Mouse (Mus musculus) ES-Bruce4 (cell line): ENCODE measurements at regions not wholly inside any gene's neighbourhood (a gene's known extent, or its start where the extent isn't known, plus 50 kb on each side); places are given as distances from the start of the nearest gene placed in this dataset.

Experiments used
- H3K27ac ChIP-seq: 2 replicates; pipeline ENCODE4 v1.5.1; 2012; ENCODE audit warnings: low read length, inconsistent platforms; ENCODE audit not compliant: insufficient read depth
- H3K27me3 ChIP-seq: 2 replicates; pipeline ENCODE4 v1.6.1; 2012; ENCODE audit warnings: mild to moderate bottlenecking, low read length, inconsistent platforms; ENCODE audit not compliant: control insufficient read depth, poor library complexity, insufficient read depth, severe bottlenecking
- H3K36me3 ChIP-seq: 2 replicates; pipeline ENCODE4 v1.6.1; 2012; ENCODE audit warnings: inconsistent platforms, mild to moderate bottlenecking, low read length, moderate library complexity; ENCODE audit not compliant: control insufficient read depth, poor library complexity, insufficient read depth, severe bottlenecking
- H3K4me1 ChIP-seq: one replicate; pipeline ENCODE4 v1.8.1; 2011; ENCODE audit warnings: low read length; ENCODE audit not compliant: control insufficient read depth, insufficient read depth
- H3K4me3 ChIP-seq: 2 replicates; pipeline ENCODE4 v1.5.1; 2011; ENCODE audit warnings: low read depth, mild to moderate bottlenecking, low read length
- H3K9ac ChIP-seq: 2 replicates; pipeline ENCODE4 v1.6.1; 2012; ENCODE audit warnings: low read depth, mild to moderate bottlenecking, inconsistent platforms; ENCODE audit not compliant: poor library complexity, severe bottlenecking
- H3K9me3 ChIP-seq: replicated peaks from 2 replicates; pipeline ENCODE4 v1.6.1; 2012; ENCODE audit warnings: mild to moderate bottlenecking, low read length, inconsistent platforms; ENCODE audit not compliant: control insufficient read depth, poor library complexity, insufficient read depth, severe bottlenecking
- CTCF ChIP-seq: IDR thresholded peaks from one replicate; pipeline ENCODE4 v1.8.1; 2011; ENCODE audit warnings: low read depth, low read length
- EP300 ChIP-seq: IDR thresholded peaks from 2 replicates; pipeline ENCODE4 v1.6.1; 2011; ENCODE audit warnings: low read depth, low read length; ENCODE audit not compliant: insufficient read depth
- POLR2A ChIP-seq: IDR thresholded peaks from one replicate; pipeline ENCODE4 v1.8.1; 2011; ENCODE audit warnings: low read length; ENCODE audit not compliant: insufficient read depth

- Histone ChIP-seq H3K36me3 (no peaks in the 10 kb centered on the region), H3K4me3 (no peak overlapping the region), H3K27me3 (no peaks in the 10 kb centered on the region), H3K9ac (no peak overlapping the region), H3K4me1 (peaks cover 3% of the 10 kb centered on the region), H3K27ac (no peak overlapping the region), H3K9me3 (no peaks in the 10 kb centered on the region)
- TF ChIP-seq CTCF (no peak), EP300 (no peak), POLR2A (no peak)
Observed at GRCm38 (mm10) chr9:47445332-47445731, 84.6 kb upstream of the Cadm1 start.

- H3K27ac ChIP-seq: no peak overlapping the region
- TF ChIP-seq EP300 (no peak), CTCF (no peak), POLR2A (no peak)
- H3K9ac ChIP-seq: no peak overlapping the region
- no peak overlapping the region for H3K4me3 ChIP-seq
- no peaks in the 10 kb centered on the region for H3K9me3 ChIP-seq
- H3K27me3 ChIP-seq: no peaks in the 10 kb centered on the region
- H3K4me1 ChIP-seq: no peaks in the 10 kb centered on the region
- no peaks in the 10 kb centered on the region for H3K36me3 ChIP-seq
Observed at GRCm38 (mm10) chr9:47452752-47453151, 77.2 kb upstream of the Cadm1 start.

GRCm38 (mm10) chr9:47458721-47459418 is 71.1 kb upstream of the Cadm1 start:
- Histone ChIP-seq H3K27ac (no peak overlapping the region), H3K36me3 (no peaks in the 10 kb centered on the region), H3K9me3 (no peaks in the 10 kb centered on the region), H3K4me3 (no peak overlapping the region), H3K9ac (no peak overlapping the region), H3K27me3 (no peaks in the 10 kb centered on the region), H3K4me1 (no peaks in the 10 kb centered on the region)
- TF ChIP-seq CTCF (no peak), POLR2A (no peak), EP300 (no peak)

- TF ChIP-seq CTCF (no peak), EP300 (no peak), POLR2A (no peak)
Observed at GRCm38 (mm10) chr9:47459461-47460049, 70.4 kb upstream of the Cadm1 start.

GRCm38 (mm10) chr9:47460241-47460640 is 69.7 kb upstream of the Cadm1 start:
- no peak overlapping the region for H3K27ac ChIP-seq

More at GRCm38 (mm10) chr9:47459461-47460049, 70.4 kb upstream of the Cadm1 start:
- Histone ChIP-seq H3K27ac (no peak overlapping the region), H3K36me3 (no peaks in the 10 kb centered on the region), H3K4me3 (no peak overlapping the region), H3K27me3 (no peaks in the 10 kb centered on the region), H3K4me1 (no peaks in the 10 kb centered on the region), H3K9me3 (no peaks in the 10 kb centered on the region), H3K9ac (no peak overlapping the region)

GRCm38 (mm10) chr9:47461915-47462314 is 68.1 kb upstream of the Cadm1 start:
- no peak overlapping the region for H3K27ac ChIP-seq
- H3K9me3 ChIP-seq: no peaks in the 10 kb centered on the region
- H3K27me3 ChIP-seq: no peaks in the 10 kb centered on the region
- H3K4me1 ChIP-seq: no peaks in the 10 kb centered on the region
- TF ChIP-seq CTCF (no peak), POLR2A (no peak), EP300 (no peak)
- H3K36me3 ChIP-seq: no peaks in the 10 kb centered on the region
- H3K9ac ChIP-seq: no peak overlapping the region
- H3K4me3 ChIP-seq: no peak overlapping the region

More at GRCm38 (mm10) chr9:47460241-47460640, 69.7 kb upstream of the Cadm1 start:
- H3K36me3 ChIP-seq: no peaks in the 10 kb centered on the region
- no peaks in the 10 kb centered on the region for H3K4me1 ChIP-seq
- H3K4me3 ChIP-seq: no peak overlapping the region
- TF ChIP-seq POLR2A: no peak
- TF ChIP-seq CTCF: no peak
- TF ChIP-seq EP300: no peak
- no peaks in the 10 kb centered on the region for H3K27me3 ChIP-seq
- H3K9ac ChIP-seq: no peak overlapping the region
- H3K9me3 ChIP-seq: no peaks in the 10 kb centered on the region
